8 mouse cellular contexts compared by ENCODE assay signal in genomic region chr4:141534947-141535680, GRCm38 (mm10). TPM values are rescaled to one million over a fixed set of nuclear protein-coding genes. Genes with fewer than 3 reads are reported as not detected.
A peak's percentile ranks its signal among the peaks of the same experiment; 100 is the strongest.
DNase-seq lines count a peak whose midpoint lies in the region; ATAC-seq and TF ChIP-seq lines count a peak whose summit lies in the region.

No protein-coding gene starts in this region.

- WGBS in embryonic facial prominence, embryonic 13.5 days: 15% methylated on average over 9 of the region's 11 CpGs
- 26% methylated on average over 10 of the region's 11 CpGs for WGBS in heart, embryonic 12.5 days
- 26% methylated on average over 10 of the region's 11 CpGs for WGBS in kidney, postnatal 0 days
- WGBS in lung, embryonic 16.5 days: 33% methylated on average over 9 of the region's 11 CpGs
- 6% methylated on average over 9 of the region's 11 CpGs for WGBS in neural tube, embryonic 15.5 days
- 35% methylated on average over 10 of the region's 11 CpGs for WGBS in thymus, adult 2 months

- ATAC-seq in embryonic facial prominence, embryonic 13.5 days (ENCODE audit: insufficient number of reproducible peaks, insufficient read depth, low FRiP score, low TSS enrichment, low read depth): no peak
- ATAC-seq in heart, embryonic 12.5 days (ENCODE audit: insufficient number of reproducible peaks, low FRiP score): peak; percentile 63
- ATAC-seq in kidney, postnatal 0 days (replicated peaks; ENCODE audit: low FRiP score, low read depth): no peak
- ATAC-seq in lung, embryonic 16.5 days (ENCODE audit: low read depth): no peak
- ATAC-seq in neural tube, embryonic 15.5 days (ENCODE audit: low FRiP score): no peak; the same call in 1 of the 2 replicates

- H3K4me1 ChIP-seq in embryonic facial prominence, embryonic 13.5 days: peaks cover 29% of the 10 kb centered on the region
- peaks cover 52% of the 10 kb centered on the region for H3K4me1 ChIP-seq in heart, embryonic 12.5 days (replicated peaks)
- H3K4me1 ChIP-seq in kidney, postnatal 0 days (replicated peaks; ENCODE audit: insufficient read depth, low read length): peaks cover 10% of the 10 kb centered on the region
- H3K4me1 ChIP-seq in lung, embryonic 16.5 days (replicated peaks; ENCODE audit: control insufficient read depth, insufficient read depth, low read length): peaks cover 21% of the 10 kb centered on the region
- peaks cover 45% of the 10 kb centered on the region for H3K4me1 ChIP-seq in neural tube, embryonic 15.5 days
- peaks cover 18% of the 10 kb centered on the region for H3K4me1 ChIP-seq in thymus, adult 2 months (replicated peaks; ENCODE audit: control insufficient read depth, insufficient read depth, low read length)

- no peak overlapping the region for H3K27ac ChIP-seq in embryonic facial prominence, embryonic 13.5 days
- peak overlapping the region; percentile 85 for H3K27ac ChIP-seq in heart, embryonic 12.5 days (ENCODE audit: poor library complexity, severe bottlenecking)
- H3K27ac ChIP-seq in kidney, postnatal 0 days: peak overlapping the region; percentile 95
- peak overlapping the region; percentile 100; the same call in 1 of the 2 replicates for H3K27ac ChIP-seq in lung, embryonic 16.5 days (ENCODE audit: low read length)
- H3K27ac ChIP-seq in neural tube, embryonic 15.5 days (replicated peaks): peak overlapping the region; percentile 97
- no peak overlapping the region for H3K27ac ChIP-seq in thymus, adult 2 months (ENCODE audit: control insufficient read depth, insufficient read depth, low read length)

- TF ChIP-seq CTCF in kidney, postnatal 0 days (IDR thresholded peaks at IDR 0.05; ENCODE audit: low read depth): peak; percentile 61
- no peak for TF ChIP-seq CTCF in thymus, adult 2 months (IDR thresholded peaks at IDR 0.05; ENCODE audit: borderline replicate concordance, control insufficient read depth, extremely low read depth, insufficient read depth, low read length, poor library complexity)

- 0 out of 2 replicates have a peak, but pooled peaks cover 2% of the 10 kb centered on the region for H3K36me3 ChIP-seq in embryonic facial prominence, embryonic 13.5 days
- H3K36me3 ChIP-seq in heart, embryonic 12.5 days: peaks cover 4% of the 10 kb centered on the region
- no peaks in the 10 kb centered on the region for H3K36me3 ChIP-seq in kidney, postnatal 0 days (ENCODE audit: insufficient read depth, low read length)
- no peaks in the 10 kb centered on the region for H3K36me3 ChIP-seq in lung, embryonic 16.5 days (ENCODE audit: control insufficient read depth, insufficient read depth, low read length)
- H3K36me3 ChIP-seq in neural tube, embryonic 15.5 days: no peaks in the 10 kb centered on the region
- H3K36me3 ChIP-seq in thymus, adult 2 months (ENCODE audit: control insufficient read depth, insufficient read depth, low read length): no peaks in the 10 kb centered on the region

- no peak for TF ChIP-seq POLR2A in thymus, adult 2 months (IDR thresholded peaks at IDR 0.05; ENCODE audit: control insufficient read depth, extremely low read depth, insufficient read depth, low read length, poor library complexity)

- DNase-seq in B cell, adult 2 months: peak; percentile 65 to 71
- peak; percentile 75 for DNase-seq in adrenal gland, postnatal 14 days
- peak; percentile 81 for DNase-seq in kidney, postnatal 0 days (ENCODE audit: low spot score)
- DNase-seq in thymus, adult 2 months: peak; percentile 59

- peak overlapping the region; percentile 98 for H3K4me2 ChIP-seq in embryonic facial prominence, embryonic 13.5 days
- peak overlapping the region; percentile 98 for H3K4me2 ChIP-seq in heart, embryonic 12.5 days
- peak overlapping the region; percentile 89 for H3K4me2 ChIP-seq in kidney, postnatal 0 days (ENCODE audit: low read length)
- H3K4me2 ChIP-seq in lung, embryonic 16.5 days (ENCODE audit: low read depth, low read length): peak overlapping the region; percentile 99
- peak overlapping the region; percentile 76 for H3K4me2 ChIP-seq in neural tube, embryonic 15.5 days

- H3K9me3 ChIP-seq in embryonic facial prominence, embryonic 13.5 days: no peaks in the 10 kb centered on the region
- H3K9me3 ChIP-seq in heart, embryonic 12.5 days (replicated peaks): 0 out of 2 replicates have a peak, but pooled peaks cover 3% of the 10 kb centered on the region
- H3K9me3 ChIP-seq in kidney, postnatal 0 days (replicated peaks; ENCODE audit: low read length): no peaks in the 10 kb centered on the region
- H3K9me3 ChIP-seq in lung, embryonic 16.5 days (ENCODE audit: control insufficient read depth, low read length): no peaks in the 10 kb centered on the region
- no peaks in the 10 kb centered on the region for H3K9me3 ChIP-seq in neural tube, embryonic 15.5 days (replicated peaks)

- H3K27me3 ChIP-seq in embryonic facial prominence, embryonic 13.5 days: no peaks in the 10 kb centered on the region
- no peaks in the 10 kb centered on the region for H3K27me3 ChIP-seq in heart, embryonic 12.5 days (replicated peaks)
- H3K27me3 ChIP-seq in kidney, postnatal 0 days (ENCODE audit: insufficient read depth, low read length): no peaks in the 10 kb centered on the region
- H3K27me3 ChIP-seq in lung, embryonic 16.5 days (ENCODE audit: control insufficient read depth, insufficient read depth, low read depth, low read length): no peaks in the 10 kb centered on the region
- no peaks in the 10 kb centered on the region for H3K27me3 ChIP-seq in neural tube, embryonic 15.5 days (replicated peaks)
- H3K27me3 ChIP-seq in thymus, adult 2 months (ENCODE audit: control insufficient read depth, insufficient read depth, low read length): no peaks in the 10 kb centered on the region

- H3K9ac ChIP-seq in embryonic facial prominence, embryonic 13.5 days: 0 out of 2 replicates have a peak overlapping the region, but pooled peaks have one; percentile 94
- H3K9ac ChIP-seq in heart, embryonic 12.5 days: 0 out of 2 replicates have a peak overlapping the region, but pooled peaks have one; percentile 98
- H3K9ac ChIP-seq in kidney, postnatal 0 days (ENCODE audit: low read depth, low read length): no peak overlapping the region
- H3K9ac ChIP-seq in lung, embryonic 16.5 days (ENCODE audit: low read length): no peak overlapping the region
- peak overlapping the region; percentile 93 for H3K9ac ChIP-seq in neural tube, embryonic 15.5 days (replicated peaks)

- H3K4me3 ChIP-seq in embryonic facial prominence, embryonic 13.5 days: peak overlapping the region; percentile 87
- H3K4me3 ChIP-seq in heart, embryonic 12.5 days: peak overlapping the region; percentile 87
- H3K4me3 ChIP-seq in kidney, postnatal 0 days (replicated peaks; ENCODE audit: low read depth, low read length): peak overlapping the region; percentile 83; the same call in 1 of the 2 replicates
- peak overlapping the region; percentile 92 for H3K4me3 ChIP-seq in lung, embryonic 16.5 days (ENCODE audit: low read length)
- H3K4me3 ChIP-seq in neural tube, embryonic 15.5 days (replicated peaks): peak overlapping the region; percentile 89
- H3K4me3 ChIP-seq in thymus, adult 2 months (ENCODE audit: control insufficient read depth, insufficient read depth, low read length): no peak overlapping the region

RNA-seq across cellular contexts. Expression of gene Spen, which starts 3.3 kb away (rescaled TPM):
- total RNA-seq in adrenal gland, postnatal 14 days (2021): 50.2 and 60.0 TPM in 2 replicates
- polyA plus RNA-seq in embryonic facial prominence, embryonic 13.5 days (2015; fragmentation: Nextera tagmentation; extraction: Ambion mirVana): 11.6 and 12.7 TPM in 2 replicates
- polyA plus RNA-seq in heart, embryonic 12.5 days (2016; fragmentation: Nextera tagmentation; extraction: Ambion mirVana): 9.0 and 9.1 TPM in 2 replicates
- polyA plus RNA-seq in kidney, postnatal 0 days (2015; fragmentation: Nextera tagmentation; extraction: Ambion mirVana): 6.2 and 6.6 TPM in 2 replicates
- polyA plus RNA-seq in lung, embryonic 16.5 days (2015; fragmentation: Nextera tagmentation; extraction: Ambion mirVana): 6.9 and 7.4 TPM in 2 replicates
- polyA plus RNA-seq in neural tube, embryonic 15.5 days (2015; fragmentation: Nextera tagmentation; extraction: Ambion mirVana): 13.4 and 13.7 TPM in 2 replicates
- polyA plus RNA-seq in thymus, adult 2 months (2012; rRNA removed): 63.4 and 84.1 TPM in 2 replicates

Comparison
In these comparisons a context has a peak if more than half of its experiments do, and no peak if none do; other contexts are left out.
1. H3K27ac ChIP-seq: peak in heart, embryonic 12.5 days (single experiment), kidney, postnatal 0 days (single experiment), lung, embryonic 16.5 days (single experiment) and neural tube, embryonic 15.5 days (single experiment); none in embryonic facial prominence, embryonic 13.5 days (single experiment) and thymus, adult 2 months (single experiment).
2. H3K9ac ChIP-seq: peak in embryonic facial prominence, embryonic 13.5 days (single experiment), heart, embryonic 12.5 days (single experiment) and neural tube, embryonic 15.5 days (single experiment); none in kidney, postnatal 0 days (single experiment) and lung, embryonic 16.5 days (single experiment).
3. Peak in every context shown above with its lines, with median percentiles within 50 percentile points of each other: DNase-seq and H3K4me2 ChIP-seq.